Mouse (Mus musculus): ENCODE results near the gene Padi6.

- TF ChIP-seq CTCF (IDR thresholded peaks at IDR 0.05; ENCODE audit: extremely low read depth, insufficient read depth, low read length) (no peak), POLR2A (IDR thresholded peaks at IDR 0.05; ENCODE audit: extremely low read depth, insufficient read depth, low read length) (no peak)
These were observed 25.4 kb downstream of the Padi6 start for GRCm38 (mm10) chr4:140716994-140717393.
